Mouse (Mus musculus) thymus, adult 2 months (tissue): ENCODE results near the gene Kcnj11.

Experiments
- CTCF ChIP-seq: fragments of 200-500 bp; IDR thresholded peaks from 2 replicates; pipeline ENCODE4 v1.5.1; 2012; ENCODE audit warnings: mild to moderate bottlenecking, control low read depth, low read length, moderate library complexity, borderline replicate concordance; ENCODE audit not compliant: control insufficient read depth, poor library complexity, insufficient read depth; ENCODE audit errors: extremely low read depth
- POLR2A ChIP-seq: fragments of 200-500 bp; IDR thresholded peaks from 2 replicates; pipeline ENCODE4 v1.6.1; 2012; ENCODE audit warnings: mild to moderate bottlenecking, low read length, control low read depth, moderate library complexity; ENCODE audit not compliant: control insufficient read depth, poor library complexity, insufficient read depth; ENCODE audit errors: extremely low read depth

DNA sequence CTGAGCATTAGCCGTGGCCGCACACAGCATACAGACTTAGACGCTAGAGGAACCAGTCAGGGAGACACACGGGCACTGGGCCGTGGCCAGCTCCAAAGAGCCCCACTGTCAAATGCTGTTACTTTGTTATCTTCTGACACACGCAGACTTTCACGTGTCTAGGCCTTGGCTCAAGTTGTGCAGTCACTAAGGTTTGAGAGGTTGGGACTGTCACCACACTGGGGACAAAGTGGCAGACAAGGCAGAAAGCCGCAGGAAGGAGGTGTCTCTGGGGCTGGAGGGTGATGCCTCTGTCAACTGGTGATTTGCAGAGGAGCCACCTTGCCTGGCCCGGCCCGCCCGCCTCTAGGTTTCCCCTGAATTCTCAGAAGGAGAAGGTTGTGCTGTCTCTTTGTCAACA, 24.8 kb upstream of the Kcnj11 start:
- TF ChIP-seq CTCF (no peak), POLR2A (no peak)
